Mouse (Mus musculus) megakaryocyte-erythroid progenitor cell, adult 5-6 weeks (primary cell): Measurements from ENCODE around the gene Tgm2. TPM values are rescaled to one million over a fixed set of nuclear protein-coding genes. Genes with fewer than 3 reads are reported as not detected.

ENCODE experiments used
- ATAC-seq: replicated peaks from 2 replicates; pipeline ENCODE4 v1.8.0; 2016; ENCODE audit warnings: mild to moderate bottlenecking, inconsistent platforms; ENCODE audit not compliant: severe bottlenecking, poor library complexity, low FRiP score, low TSS enrichment
- total RNA-seq, 2 experiments: library from RNA; stranded (forward) in 1 of 2; stranded (reverse) in 1 of 2; fragments of 200-1000, 215-1000 nt in 1 of 2; fragments of >200 nt in 1 of 2; fragmentation: Nextera tagmentation in 1 of 2; gene quantifications; 2 replicates each; pipeline ENCODE4 v1.2.3; 2014 to 2017

The Tgm2 gene
- total RNA-seq, 2 experiments from 2014 or later = 8.0 to 10.2 TPM

- ATAC-seq = no peak
Observed at GRCm38 (mm10) chr2:158169351-158169750, 23.1 kb upstream of the Tgm2 start.

DNA sequence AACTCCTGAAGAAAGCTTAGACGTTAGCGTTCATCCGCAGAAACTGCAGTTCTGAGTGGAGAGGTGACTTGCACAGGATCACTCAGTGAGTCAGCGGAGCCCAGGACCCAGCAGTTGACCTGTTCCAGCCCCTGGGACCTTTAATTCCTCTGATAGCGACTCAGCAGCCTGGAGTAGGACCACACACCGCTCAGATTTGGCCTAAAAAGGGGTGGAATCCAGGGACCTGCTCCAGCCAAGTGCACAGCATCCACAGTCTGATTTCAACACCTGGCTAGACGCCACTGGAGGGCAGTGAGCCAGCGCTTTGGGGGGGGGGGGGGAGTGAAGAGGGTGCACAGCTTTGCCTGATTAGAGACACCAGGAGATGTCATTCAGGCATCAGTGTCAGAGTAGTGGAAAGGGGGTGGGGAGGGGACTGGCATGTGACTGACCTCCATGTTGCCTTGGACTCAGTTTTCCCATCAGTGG, 22.5 kb upstream of the Tgm2 start:
- peak; percentile 54; the same call in 1 of the 2 replicates for ATAC-seq

DNA sequence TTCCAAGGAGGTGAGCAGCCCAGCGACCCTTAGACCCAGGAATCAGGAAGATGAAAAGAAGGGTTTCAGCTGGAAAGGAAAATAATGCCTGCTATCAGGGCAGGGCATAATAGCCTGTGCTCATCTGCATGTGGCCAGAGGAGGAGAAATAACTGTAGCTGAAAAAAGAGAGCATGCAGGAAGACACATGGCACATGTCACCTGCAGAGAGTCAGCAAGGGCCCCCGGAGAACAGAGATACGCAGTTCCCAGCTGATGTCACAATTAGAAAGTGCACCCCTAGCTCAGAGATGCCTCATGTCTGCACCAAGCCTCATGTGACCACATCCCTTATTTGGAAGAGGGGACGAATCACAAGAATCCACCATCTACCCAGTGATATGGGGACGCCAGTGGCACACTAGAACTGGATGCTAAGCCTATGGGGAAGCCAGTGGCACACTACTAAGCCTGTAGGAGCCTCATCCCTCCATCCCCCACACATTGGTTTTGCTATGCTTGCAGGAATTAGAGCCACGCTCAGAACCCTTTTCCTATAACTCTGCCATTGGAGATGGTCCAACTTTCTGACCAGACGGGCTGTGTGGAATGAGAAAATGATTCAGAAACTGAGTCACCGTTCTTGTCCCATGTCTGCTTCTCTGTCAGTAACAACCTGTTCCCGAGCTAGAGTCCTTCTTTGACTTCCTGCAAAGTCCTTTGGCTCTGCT, 21.4 kb upstream of the Tgm2 start:
- peak; percentile 25; the same call in 1 of the 2 replicates for ATAC-seq

- peak; percentile 72 for ATAC-seq
Observed at GRCm38 (mm10) chr2:158166628-158167027, 20.4 kb upstream of the Tgm2 start.

GRCm38 (mm10) chr2:158165776-158166175, 19.5 kb upstream of the Tgm2 start:
- no peak for ATAC-seq

- ATAC-seq = no peak
Observed at GRCm38 (mm10) chr2:158163034-158163433, 16.8 kb upstream of the Tgm2 start.

- no peak for ATAC-seq
Observed at GRCm38 (mm10) chr2:158161761-158162160, 15.5 kb upstream of the Tgm2 start.

DNA sequence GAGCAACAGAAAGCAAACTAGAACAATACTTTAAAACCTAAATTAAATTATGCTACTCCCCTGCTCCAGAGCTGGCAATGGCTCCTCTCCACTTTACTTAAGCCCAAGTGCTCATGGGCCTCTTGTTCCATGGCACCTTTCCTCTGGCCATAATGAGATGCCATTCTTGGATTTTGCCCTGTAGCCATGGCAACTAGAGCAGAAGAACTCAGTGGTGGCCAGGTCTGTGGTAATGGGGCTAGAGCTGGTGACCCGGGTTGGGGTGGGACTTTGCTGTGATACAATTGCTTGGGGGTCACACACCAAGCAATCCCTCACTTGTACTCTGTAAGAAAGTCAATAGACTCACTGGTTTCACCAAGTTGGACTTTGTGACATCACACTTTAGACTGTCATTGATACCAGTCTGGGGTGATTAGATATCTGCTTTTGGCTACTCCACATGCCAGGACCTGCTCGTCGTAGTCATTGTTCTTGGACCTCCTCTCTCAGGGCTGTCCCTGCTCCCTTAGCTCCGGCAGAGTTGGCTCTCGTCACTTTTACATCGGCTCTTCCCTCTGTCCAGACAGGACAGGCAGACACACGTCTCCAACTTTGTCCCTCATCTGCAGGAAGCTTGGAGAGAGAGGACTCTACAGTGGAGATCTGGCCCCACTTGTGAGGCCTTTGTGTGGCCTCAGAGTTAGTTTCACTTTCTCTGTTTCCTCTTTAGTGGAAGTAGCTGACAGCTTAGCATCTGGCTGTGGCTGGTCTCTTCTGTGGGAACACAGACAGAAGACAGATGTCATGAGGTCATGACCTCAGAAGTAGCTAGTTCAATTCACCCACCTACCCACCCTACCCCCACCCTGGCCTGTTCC, 13.4 kb upstream of the Tgm2 start:
- peak; percentile 64 for ATAC-seq

GRCm38 (mm10) chr2:158157654-158158053, 11.4 kb upstream of the Tgm2 start:
- no peak for ATAC-seq

- ATAC-seq = no peak
Observed at GRCm38 (mm10) chr2:158156487-158156886, 10.3 kb upstream of the Tgm2 start.

DNA sequence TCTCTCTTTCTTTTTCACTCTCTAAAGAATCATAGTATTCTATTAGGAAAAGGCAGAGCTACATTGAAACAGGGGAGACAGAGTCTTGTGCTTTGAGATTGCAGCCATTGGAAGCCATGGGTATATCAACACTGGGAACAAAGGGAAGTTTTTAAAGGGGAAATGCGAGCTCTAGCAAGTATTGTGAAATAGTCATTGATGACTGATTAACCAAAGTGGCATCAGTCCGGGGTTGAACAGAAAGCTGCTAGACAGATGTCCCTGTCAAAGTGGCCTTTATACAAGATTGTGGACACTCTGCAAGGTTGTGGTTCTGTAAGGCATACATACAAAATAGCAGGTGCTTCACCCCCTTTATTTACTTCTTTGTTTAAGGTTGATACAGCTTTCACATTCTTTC, 9.4 kb upstream of the Tgm2 start:
- ATAC-seq = no peak

- no peak for ATAC-seq
Observed at GRCm38 (mm10) chr2:158155101-158155500, 8.9 kb upstream of the Tgm2 start.

DNA sequence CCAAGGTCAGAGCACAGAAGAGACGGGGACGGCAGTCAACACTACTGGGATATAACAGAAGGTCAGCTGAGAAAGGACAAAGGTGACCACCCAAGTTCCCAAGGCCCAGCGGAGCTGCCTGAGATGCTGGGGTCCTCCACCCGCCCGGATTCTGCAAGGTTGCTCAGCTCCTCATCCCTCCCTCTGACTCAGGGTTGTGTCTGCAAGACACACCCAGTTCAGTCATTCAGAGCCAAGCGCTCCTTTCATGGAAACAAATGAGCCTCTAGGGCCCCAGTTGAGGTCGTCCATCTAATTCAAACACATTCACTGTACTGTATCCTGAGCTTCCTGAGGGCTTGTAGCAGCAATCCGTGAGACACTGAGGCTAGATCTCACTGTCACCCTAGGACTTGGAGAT, 8.4 kb upstream of the Tgm2 start:
- ATAC-seq = no peak

DNA sequence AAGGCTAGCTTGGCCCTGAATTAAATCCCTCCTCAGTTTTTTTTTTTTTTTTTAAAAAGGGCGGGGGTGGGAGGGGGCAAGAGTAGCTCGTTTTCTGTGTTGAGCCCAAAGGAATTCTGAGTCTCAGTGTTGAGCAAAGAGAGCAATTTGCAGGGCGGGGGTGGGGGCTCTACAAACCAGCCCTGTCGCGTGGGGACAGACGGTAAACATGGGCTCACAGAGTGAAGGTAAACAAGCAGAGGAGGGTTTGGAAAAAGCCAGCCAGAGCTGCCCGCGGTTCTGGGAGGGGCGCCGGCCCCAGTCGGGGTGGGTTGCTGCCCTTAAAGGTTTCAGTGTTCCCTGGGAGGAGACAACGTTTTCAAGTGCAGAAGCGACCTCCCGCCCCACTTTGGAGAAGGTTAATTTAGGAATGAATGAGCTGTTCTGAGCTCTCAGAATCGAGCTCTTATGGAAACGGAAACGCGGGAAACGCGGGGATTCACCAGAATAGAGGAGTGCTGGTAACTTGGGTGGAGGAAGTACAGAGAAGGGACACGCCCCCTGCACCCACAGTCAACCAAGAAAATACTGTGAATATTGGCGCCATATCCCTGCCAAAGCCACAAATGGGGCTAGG, 7.6 kb upstream of the Tgm2 start:
- ATAC-seq = peak; percentile 60

- peak; percentile 45 for ATAC-seq
Observed at GRCm38 (mm10) chr2:158152685-158153309, 6.6 kb upstream of the Tgm2 start.

GRCm38 (mm10) chr2:158151077-158151476, 4.8 kb upstream of the Tgm2 start:
- ATAC-seq = no peak

GRCm38 (mm10) chr2:158146971-158147370, 735 bp upstream of the Tgm2 start:
- no peak for ATAC-seq

DNA sequence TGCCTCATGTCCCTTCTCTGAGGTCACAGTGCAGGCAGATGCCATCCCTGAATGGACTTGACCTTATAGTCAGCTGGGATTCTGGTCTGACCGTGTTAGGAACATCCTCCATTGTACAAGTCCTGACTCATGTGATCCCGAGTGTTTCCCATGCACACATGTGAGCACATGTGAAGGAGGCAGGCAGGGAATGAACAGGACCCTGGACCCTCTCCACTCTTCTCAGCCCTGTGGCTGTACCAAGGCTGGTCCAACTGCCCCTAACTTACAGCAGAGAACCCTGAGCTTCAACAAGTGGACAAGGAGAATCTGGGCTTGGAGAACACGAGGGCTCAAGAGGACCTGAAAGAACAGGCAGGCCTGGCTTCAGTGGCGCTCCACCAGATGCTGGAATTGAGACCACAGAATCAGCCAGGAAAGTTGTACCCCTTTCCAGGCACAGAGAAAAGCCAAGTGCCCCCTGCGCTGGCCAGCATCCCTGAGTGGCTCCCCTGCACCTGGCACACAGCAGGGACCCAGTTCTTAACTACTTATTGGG, 639 bp downstream of the Tgm2 start:
- no peak for ATAC-seq

DNA sequence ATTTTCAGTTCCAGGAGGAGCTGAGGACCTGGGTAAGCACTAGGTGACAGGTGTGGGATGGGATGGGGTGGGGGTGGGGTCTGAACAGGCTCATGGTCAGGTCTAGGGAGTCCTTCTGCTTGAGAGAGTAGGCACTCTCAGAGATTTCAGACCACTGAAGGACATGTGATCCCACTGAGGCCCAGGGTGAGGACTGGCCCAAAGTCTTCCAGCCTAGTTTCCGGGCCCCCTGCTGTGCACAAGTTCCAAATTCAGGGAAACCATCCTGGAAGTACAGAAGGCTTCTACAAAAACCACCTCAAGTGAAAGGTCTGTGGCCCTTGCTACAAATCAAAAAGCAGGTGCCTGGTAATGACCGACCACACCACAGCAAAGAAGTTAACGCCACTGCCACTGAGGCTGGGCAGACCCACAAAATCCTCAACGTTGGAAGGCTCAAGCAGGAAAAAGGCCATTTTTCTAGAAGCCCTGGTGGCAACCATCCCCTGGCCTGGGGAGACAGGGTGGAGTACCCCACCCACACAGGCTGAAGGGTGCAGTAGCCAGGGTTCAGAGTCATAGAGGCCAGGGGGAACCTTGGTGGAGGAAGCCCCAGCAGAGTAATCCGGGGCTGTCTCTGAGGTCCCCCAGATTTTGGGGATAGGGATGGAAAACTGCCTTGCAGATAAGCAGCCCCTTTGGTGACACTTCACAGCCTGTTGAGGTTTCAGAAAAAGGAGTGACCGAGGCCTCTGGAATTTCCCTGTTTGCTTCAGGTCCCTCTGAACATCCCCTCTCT, 1.3 kb downstream of the Tgm2 start:
- no peak for ATAC-seq
